Mouse (Mus musculus) granulocyte monocyte progenitor cell, adult 5-6 weeks (primary cell): Measurements from ENCODE around the gene Mettl26. TPM values are rescaled to one million over a fixed set of nuclear protein-coding genes. Genes with fewer than 3 reads are reported as not detected.

ENCODE experiments used
- ATAC-seq: replicated peaks from 2 replicates; pipeline ENCODE4 v1.8.0; 2016; ENCODE audit warnings: mild to moderate bottlenecking, moderate TSS enrichment, inconsistent platforms; ENCODE audit not compliant: poor library complexity, severe bottlenecking
- total RNA-seq, 2 experiments: library from RNA; stranded (forward) in 1 of 2; stranded (reverse) in 1 of 2; fragments of 200-712, 200-1000 nt in 1 of 2; fragments of >200 nt in 1 of 2; fragmentation: Nextera tagmentation in 1 of 2; gene quantifications; 2 replicates each; pipeline ENCODE4 v1.2.3; 2014 to 2017

The Mettl26 gene
- total RNA-seq, 2 experiments from 2014 or later = 9.7 to 23.4 TPM

DNA sequence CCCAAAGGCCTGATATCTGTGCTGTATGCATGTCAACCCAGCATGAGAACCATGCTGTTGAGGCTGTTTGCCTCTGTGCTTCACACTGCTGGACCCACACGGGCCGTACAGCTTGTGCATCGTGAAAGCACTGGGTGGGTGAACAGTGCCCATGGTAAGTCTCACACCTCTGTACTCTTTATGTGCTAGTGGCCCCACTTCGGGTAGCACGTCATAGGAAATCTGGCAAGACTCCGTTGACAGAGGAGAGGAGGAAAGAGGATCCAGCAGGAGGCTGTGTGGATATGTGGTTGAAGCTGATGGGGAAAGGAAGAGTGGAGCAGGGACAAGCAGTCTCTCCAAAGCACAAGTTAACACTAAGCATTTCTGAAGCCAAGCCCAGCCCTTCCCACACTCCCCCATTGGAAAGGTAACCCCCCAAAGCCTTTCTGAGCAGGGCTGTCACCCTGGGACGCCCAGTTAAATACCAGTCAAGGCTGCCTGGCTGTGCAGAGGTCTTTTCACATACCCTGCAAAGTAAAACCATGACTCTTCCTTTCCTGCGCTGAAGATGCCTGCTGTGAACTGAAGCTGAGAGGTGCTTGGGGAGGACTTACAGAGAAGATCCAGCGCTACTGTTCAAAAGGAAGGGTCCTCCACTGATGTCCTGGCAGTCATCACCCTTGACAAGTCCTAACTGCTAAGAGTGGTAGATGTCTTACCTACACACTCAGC is 43.3 kb downstream of the Mettl26 start:
- ATAC-seq = no peak

DNA sequence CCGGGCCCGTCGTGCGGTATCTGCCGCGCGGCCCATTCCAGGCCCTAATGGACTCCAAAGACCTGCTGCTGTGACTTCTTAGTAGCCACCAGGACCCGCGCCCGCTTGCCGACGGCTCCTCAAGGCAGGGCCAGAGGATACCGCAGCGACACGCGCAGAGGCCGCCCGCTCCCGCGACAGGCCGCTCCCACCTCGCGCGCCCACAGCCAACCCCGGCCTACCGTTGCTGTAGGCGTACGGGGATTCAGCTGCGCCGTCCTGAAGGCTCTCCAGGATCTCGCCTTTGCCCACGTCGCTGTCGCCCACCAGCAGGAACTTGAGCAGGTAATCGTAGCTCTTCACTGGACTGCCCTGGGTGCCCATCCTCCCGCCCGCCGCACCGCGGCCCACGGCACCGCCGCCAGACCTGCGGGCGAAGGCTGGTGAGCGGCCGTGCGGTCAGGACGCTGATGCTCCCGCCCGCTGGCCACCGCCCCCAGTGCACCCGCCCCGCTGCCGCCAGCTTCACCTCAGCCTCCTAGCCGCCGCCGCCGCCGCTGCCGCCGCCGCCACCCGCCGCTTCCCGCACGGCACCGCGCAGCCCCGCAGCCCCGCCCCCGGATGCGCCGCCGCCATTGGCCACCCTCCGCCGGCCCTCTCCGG is 44.4 kb downstream of the Mettl26 start, which contains the start of gene Rab40c:
TSS of gene Rab40c (minus strand) at position 584 of the 642 bp plus-strand sequence.
- ATAC-seq = no peak

DNA sequence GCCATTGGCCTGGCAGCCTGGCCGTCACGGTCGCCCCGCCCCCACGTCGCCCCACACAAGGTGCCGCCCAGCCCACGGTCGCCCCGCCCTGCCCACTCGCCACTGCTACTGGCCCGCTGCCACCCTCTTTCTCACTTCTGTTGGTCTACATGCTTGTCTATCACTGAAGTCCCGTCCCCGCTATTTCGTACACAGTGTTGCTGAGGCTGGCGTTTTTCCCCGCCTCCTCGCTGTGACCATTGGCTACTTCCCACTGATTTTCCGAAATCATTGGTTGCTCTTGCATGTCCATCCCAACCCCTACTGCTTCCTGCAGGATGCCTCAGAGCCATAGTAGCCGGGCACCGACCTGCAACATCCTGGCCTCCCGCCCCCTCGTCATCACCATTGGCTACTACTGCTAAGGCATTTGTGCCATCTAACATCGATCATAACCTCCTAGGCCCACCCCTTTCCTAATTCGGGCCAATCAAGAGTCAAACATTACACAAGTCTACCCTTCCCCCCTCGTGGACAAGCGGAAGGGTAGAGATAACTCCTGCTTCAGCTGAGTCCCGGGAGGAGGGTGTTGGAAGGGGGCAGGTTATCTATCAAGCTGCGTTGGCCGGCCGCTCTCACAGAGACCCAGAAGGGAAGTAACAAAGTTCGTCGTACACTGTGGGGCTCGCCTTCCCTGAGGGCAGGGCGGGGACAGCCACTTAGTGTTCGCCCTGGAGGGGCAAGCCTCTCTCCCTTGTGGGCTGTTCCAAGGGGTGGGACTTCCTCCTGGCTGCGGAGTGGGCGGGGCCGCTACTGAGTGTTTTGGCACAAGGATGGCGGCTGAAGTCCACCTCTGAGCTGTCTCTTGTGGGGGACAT is 45.1 kb downstream of the Mettl26 start:
- peak; percentile 88 for ATAC-seq

DNA sequence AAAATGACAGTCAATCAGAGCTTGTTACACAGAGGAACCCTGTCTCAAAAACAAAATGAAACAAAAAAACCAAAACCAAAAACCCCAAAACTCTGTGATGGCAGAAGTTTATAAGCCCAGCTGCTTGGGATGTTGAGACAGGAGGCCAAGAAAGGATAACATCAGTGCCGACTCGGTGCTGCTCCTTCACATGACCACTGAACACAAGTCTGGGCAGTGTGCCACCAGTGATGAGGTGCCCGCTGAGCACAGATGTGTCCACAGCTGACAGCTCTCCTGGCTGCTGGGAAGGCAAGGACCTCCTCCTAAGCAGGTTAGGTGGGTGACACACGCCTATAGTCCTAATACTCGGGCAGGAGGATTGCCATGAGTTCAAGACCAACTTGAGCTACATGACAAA is 47.2 kb downstream of the Mettl26 start:
- no peak for ATAC-seq

DNA sequence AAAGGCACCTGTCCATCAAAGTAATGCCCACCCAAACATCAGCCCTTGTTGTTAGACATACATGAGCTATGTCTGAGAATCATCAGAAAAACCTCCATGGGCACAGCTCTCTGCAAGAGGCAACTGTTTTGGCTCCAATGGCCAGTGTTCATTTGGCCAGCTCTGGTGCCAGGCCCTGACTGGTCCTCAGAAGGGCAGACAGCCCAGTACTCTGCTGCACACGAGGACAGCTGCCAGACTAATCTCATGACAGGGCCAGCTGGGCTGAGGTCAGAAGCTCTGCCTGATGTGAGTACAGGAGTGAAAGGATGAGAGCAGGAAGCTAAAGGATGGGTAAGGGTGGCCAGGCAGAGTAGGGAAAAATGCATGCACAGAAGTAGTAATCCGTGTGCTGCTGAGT is 50.5 kb downstream of the Mettl26 start:
- ATAC-seq = no peak

Other genes starting within 250 kb of the Mettl26 start
Only the 30 nearest of the 31 such genes appear.
- not detected in 2 replicates for gene Gng13, start 157.9 kb upstream of the Mettl26 start, total RNA-seq (2014; fragmentation: Nextera tagmentation)
- gene Gng13, start 157.9 kb upstream of the Mettl26 start, total RNA-seq (2017) = not detected in 2 replicates
- gene Chtf18, start 147.7 kb upstream of the Mettl26 start, total RNA-seq (2014; fragmentation: Nextera tagmentation) = 16.8 and 29.8 TPM in 2 replicates
- gene Chtf18, start 147.7 kb upstream of the Mettl26 start, total RNA-seq (2017) = 17.0 and 22.4 TPM in 2 replicates
- 10.9 and 15.6 TPM in 2 replicates for gene Rpusd1, start 147.4 kb upstream of the Mettl26 start, total RNA-seq (2014; fragmentation: Nextera tagmentation)
- 4.2 and 6.6 TPM in 2 replicates for gene Rpusd1, start 147.4 kb upstream of the Mettl26 start, total RNA-seq (2017)
- not detected in 2 replicates for gene Mslnl, start 139.0 kb upstream of the Mettl26 start, total RNA-seq (2014; fragmentation: Nextera tagmentation)
- gene Mslnl, start 139.0 kb upstream of the Mettl26 start, total RNA-seq (2017) = not detected in 2 replicates
- gene Msln, start 120.7 kb upstream of the Mettl26 start, total RNA-seq (2014; fragmentation: Nextera tagmentation) = not detected in 2 replicates
- not detected in 2 replicates for gene Msln, start 120.7 kb upstream of the Mettl26 start, total RNA-seq (2017)
- gene Narfl, start 101.3 kb upstream of the Mettl26 start, total RNA-seq (2014; fragmentation: Nextera tagmentation) = 22.8 and 23.5 TPM in 2 replicates
- gene Narfl, start 101.3 kb upstream of the Mettl26 start, total RNA-seq (2017) = 15.0 and 17.4 TPM in 2 replicates
- gene Haghl, start 89.4 kb upstream of the Mettl26 start, total RNA-seq (2014; fragmentation: Nextera tagmentation) = 24.1 and 27.6 TPM in 2 replicates
- gene Haghl, start 89.4 kb upstream of the Mettl26 start, total RNA-seq (2017) = 13.8 and 19.4 TPM in 2 replicates
- gene Ccdc78, start 88.5 kb upstream of the Mettl26 start, total RNA-seq (2014; fragmentation: Nextera tagmentation) = 0.45 TPM in 1 of 2 replicates, not detected in the other
- gene Ccdc78, start 88.5 kb upstream of the Mettl26 start, total RNA-seq (2017) = 0.52 TPM in 1 of 2 replicates, not detected in the other
- 85.3 and 92.7 TPM in 2 replicates for gene Fam173a, start 82.2 kb upstream of the Mettl26 start, total RNA-seq (2014; fragmentation: Nextera tagmentation)
- 31.9 and 43.1 TPM in 2 replicates for gene Fam173a, start 82.2 kb upstream of the Mettl26 start, total RNA-seq (2017)
- gene AC134908.4, start 79.4 kb upstream of the Mettl26 start, total RNA-seq (2014; fragmentation: Nextera tagmentation) = not detected in 2 replicates
- not detected in 2 replicates for gene AC134908.4, start 79.4 kb upstream of the Mettl26 start, total RNA-seq (2017)
- gene Metrn, start 77.9 kb upstream of the Mettl26 start, total RNA-seq (2014; fragmentation: Nextera tagmentation) = 15.8 and 23.3 TPM in 2 replicates
- 33.5 and 64.4 TPM in 2 replicates for gene Metrn, start 77.9 kb upstream of the Mettl26 start, total RNA-seq (2017)
- not detected in 2 replicates for gene Fbxl16, start 66.0 kb upstream of the Mettl26 start, total RNA-seq (2014; fragmentation: Nextera tagmentation)
- not detected in 2 replicates for gene Fbxl16, start 66.0 kb upstream of the Mettl26 start, total RNA-seq (2017)
- 12.5 and 16.9 TPM in 2 replicates for gene Wdr24, start 51.4 kb upstream of the Mettl26 start, total RNA-seq (2014; fragmentation: Nextera tagmentation)
- 14.8 and 19.3 TPM in 2 replicates for gene Wdr24, start 51.4 kb upstream of the Mettl26 start, total RNA-seq (2017)
- 19.5 and 23.1 TPM in 2 replicates for gene Jmjd8, start 46.2 kb upstream of the Mettl26 start, total RNA-seq (2014; fragmentation: Nextera tagmentation)
- gene Jmjd8, start 46.2 kb upstream of the Mettl26 start, total RNA-seq (2017) = 15.2 and 23.4 TPM in 2 replicates
- gene Stub1, start 41.7 kb upstream of the Mettl26 start, total RNA-seq (2014; fragmentation: Nextera tagmentation) = 112 and 131 TPM in 2 replicates
- 99.3 and 101 TPM in 2 replicates for gene Stub1, start 41.7 kb upstream of the Mettl26 start, total RNA-seq (2017)
- gene Rhbdl1, start 37.8 kb upstream of the Mettl26 start, total RNA-seq (2014; fragmentation: Nextera tagmentation) = 1.1 and 3.0 TPM in 2 replicates
- gene Rhbdl1, start 37.8 kb upstream of the Mettl26 start, total RNA-seq (2017) = not detected in 2 replicates
- 1.2 TPM in 1 of 2 replicates, not detected in the other for gene Gm20683, start 33.3 kb upstream of the Mettl26 start, total RNA-seq (2014; fragmentation: Nextera tagmentation)
- gene Gm20683, start 33.3 kb upstream of the Mettl26 start, total RNA-seq (2017) = 0.41 and 1.2 TPM in 2 replicates
- gene Rhot2, start 30.2 kb upstream of the Mettl26 start, total RNA-seq (2014; fragmentation: Nextera tagmentation) = 28.3 and 35.5 TPM in 2 replicates
- gene Rhot2, start 30.2 kb upstream of the Mettl26 start, total RNA-seq (2017) = 11.9 and 17.8 TPM in 2 replicates
- gene Wdr90, start 13.6 kb upstream of the Mettl26 start, total RNA-seq (2014; fragmentation: Nextera tagmentation) = 64.7 and 66.9 TPM in 2 replicates
- 11.8 and 15.0 TPM in 2 replicates for gene Wdr90, start 13.6 kb upstream of the Mettl26 start, total RNA-seq (2017)
- 30.4 and 58.6 TPM in 2 replicates for gene Mcrip2, start 6.3 kb upstream of the Mettl26 start, total RNA-seq (2014; fragmentation: Nextera tagmentation)
- 11.2 and 25.8 TPM in 2 replicates for gene Mcrip2, start 6.3 kb upstream of the Mettl26 start, total RNA-seq (2017)
- 2.1 TPM in 1 of 2 replicates, not detected in the other for gene Wfikkn1, start 5.8 kb downstream of the Mettl26 start, total RNA-seq (2014; fragmentation: Nextera tagmentation)
- gene Wfikkn1, start 5.8 kb downstream of the Mettl26 start, total RNA-seq (2017) = 1.1 and 1.3 TPM in 2 replicates
- gene Rab40c, start 44.7 kb downstream of the Mettl26 start, total RNA-seq (2014; fragmentation: Nextera tagmentation) = 9.4 and 15.9 TPM in 2 replicates
- 7.2 and 11.8 TPM in 2 replicates for gene Rab40c, start 44.7 kb downstream of the Mettl26 start, total RNA-seq (2017)
- 63.5 and 87.9 TPM in 2 replicates for gene Pigq, start 69.9 kb downstream of the Mettl26 start, total RNA-seq (2014; fragmentation: Nextera tagmentation)
- 32.4 and 37.1 TPM in 2 replicates for gene Pigq, start 69.9 kb downstream of the Mettl26 start, total RNA-seq (2017)
- not detected in 2 replicates for gene Nhlrc4, start 69.9 kb downstream of the Mettl26 start, total RNA-seq (2014; fragmentation: Nextera tagmentation)
- gene Nhlrc4, start 69.9 kb downstream of the Mettl26 start, total RNA-seq (2017) = not detected in 2 replicates
- gene A930017K11Rik, start 77.5 kb downstream of the Mettl26 start, total RNA-seq (2014; fragmentation: Nextera tagmentation) = not detected in 2 replicates
- gene A930017K11Rik, start 77.5 kb downstream of the Mettl26 start, total RNA-seq (2017) = not detected in 2 replicates
- 12.5 and 16.4 TPM in 2 replicates for gene Capn15, start 110.7 kb downstream of the Mettl26 start, total RNA-seq (2014; fragmentation: Nextera tagmentation)
- 3.2 and 5.3 TPM in 2 replicates for gene Capn15, start 110.7 kb downstream of the Mettl26 start, total RNA-seq (2017)
- 1.3 and 3.6 TPM in 2 replicates for gene Rab11fip3, start 194.5 kb downstream of the Mettl26 start, total RNA-seq (2014; fragmentation: Nextera tagmentation)
- 0.46 and 0.60 TPM in 2 replicates for gene Rab11fip3, start 194.5 kb downstream of the Mettl26 start, total RNA-seq (2017)
- 5.7 and 13.3 TPM in 2 replicates for gene Decr2, start 215.3 kb downstream of the Mettl26 start, total RNA-seq (2014; fragmentation: Nextera tagmentation)
- 14.8 and 17.0 TPM in 2 replicates for gene Decr2, start 215.3 kb downstream of the Mettl26 start, total RNA-seq (2017)
- gene Nme4, start 220.5 kb downstream of the Mettl26 start, total RNA-seq (2014; fragmentation: Nextera tagmentation) = 74.1 and 75.1 TPM in 2 replicates
- 41.2 and 43.4 TPM in 2 replicates for gene Nme4, start 220.5 kb downstream of the Mettl26 start, total RNA-seq (2017)
- gene Tmem8, start 238.2 kb downstream of the Mettl26 start, total RNA-seq (2014; fragmentation: Nextera tagmentation) = 5.3 and 8.6 TPM in 2 replicates
- 2.1 and 3.7 TPM in 2 replicates for gene Tmem8, start 238.2 kb downstream of the Mettl26 start, total RNA-seq (2017)